Mouse (Mus musculus) CH12.LX (cell line): Measurements from ENCODE around the gene Prdm12. TPM values are rescaled to one million over a fixed set of nuclear protein-coding genes. Genes with fewer than 3 reads are reported as not detected.
A peak's percentile ranks its signal among the peaks of the same experiment; 100 is the strongest.

Experiments
- DNase-seq: peaks from one replicate; pipeline ENCODE4 v3.0.0-alpha.2; 2013; ENCODE audit errors: extremely low read depth
- H3K27ac ChIP-seq: 2 replicates; pipeline ENCODE4 v1.5.1; 2012; ENCODE audit warnings: low read depth, mild to moderate bottlenecking, control low read depth, moderate library complexity; ENCODE audit not compliant: insufficient read depth
- H3K27me3 ChIP-seq: replicated peaks from 2 replicates; pipeline ENCODE3; 2012; ENCODE audit warnings: inconsistent platforms
- H3K36me3 ChIP-seq, 2 experiments: replicated peaks in 1 of 2; 2 replicates each; pipeline versions ENCODE3 to v1.6.1; 2012; ENCODE audit warnings: inconsistent platforms in 1 of 2, low read length in 1 of 2, mild to moderate bottlenecking in 1 of 2, mixed read lengths in 1 of 2, moderate library complexity in 1 of 2; ENCODE audit not compliant: control insufficient read depth in 1 of 2, insufficient read depth in 1 of 2
- H3K4me1 ChIP-seq, 2 experiments: 2 replicates each; pipeline ENCODE4 v1.6.1; 2012; ENCODE audit warnings: inconsistent platforms in 1 of 2, moderate library complexity in 1 of 2; ENCODE audit not compliant: insufficient read depth in 2 of 2, control insufficient read depth in 1 of 2
- H3K4me2 ChIP-seq: 2 replicates; pipeline ENCODE4 v1.6.1; 2012; ENCODE audit warnings: low read depth, mild to moderate bottlenecking, control low read depth; ENCODE audit not compliant: poor library complexity, insufficient read depth, severe bottlenecking
- H3K4me3 ChIP-seq, 3 experiments: fragments of 150-350 bp in 1 of 3; sonication (generic) in 1 of 3; replicated peaks in 1 of 3; 2 replicates each; pipeline versions ENCODE3 to v1.5.1; 2011 to 2012; ENCODE audit warnings: low read depth in 2 of 3, low read length in 2 of 3, mild to moderate bottlenecking in 2 of 3, moderate library complexity in 2 of 3, control low read depth in 1 of 3, improper control_type of control experiment in 1 of 3, inconsistent platforms in 1 of 3, mixed read lengths in 1 of 3; ENCODE audit not compliant: poor library complexity in 1 of 3
- H3K79me2 ChIP-seq: replicated peaks from 2 replicates; pipeline ENCODE4 v1.6.1; 2012; ENCODE audit warnings: mild to moderate bottlenecking, moderate library complexity; ENCODE audit not compliant: control insufficient read depth, poor library complexity, insufficient read depth, severe bottlenecking; ENCODE audit errors: extremely low read depth
- H3K9ac ChIP-seq: 2 replicates; pipeline ENCODE4 v1.6.1; 2012; ENCODE audit warnings: low read depth, mild to moderate bottlenecking, control low read depth, moderate library complexity; ENCODE audit not compliant: insufficient read depth
- H3K9me3 ChIP-seq: replicated peaks from 2 replicates; pipeline ENCODE3; 2012; ENCODE audit warnings: low read length, inconsistent platforms, mixed read lengths
- CTCF ChIP-seq, 2 experiments: IDR thresholded peaks in 1 of 2; conservative IDR thresholded peaks in 1 of 2; 2 replicates each; pipeline ENCODE4 v1.5.1; 2011 to 2012; ENCODE audit warnings: low read depth in 2 of 2, low read length in 2 of 2, improper control_type of control experiment in 1 of 2, inconsistent platforms in 1 of 2, mild to moderate bottlenecking in 1 of 2, moderate library complexity in 1 of 2
- MAFK ChIP-seq: IDR thresholded peaks from 2 replicates; pipeline ENCODE4 v1.6.1; 2011; ENCODE audit warnings: low read length, improper control_type of control experiment; ENCODE audit not compliant: insufficient replicate concordance
- MAX ChIP-seq: IDR thresholded peaks from 2 replicates; pipeline ENCODE4 v1.6.1; 2011; ENCODE audit warnings: low read length, improper control_type of control experiment
- MEF2A ChIP-seq: IDR thresholded peaks from 2 replicates; pipeline ENCODE4 v1.6.1; 2014; ENCODE audit warnings: low read depth, mild to moderate bottlenecking, inconsistent platforms, low read length, improper control_type of control experiment, borderline replicate concordance
- MXI1 ChIP-seq: IDR thresholded peaks from 2 replicates; pipeline ENCODE4 v1.6.1; 2011; ENCODE audit warnings: mild to moderate bottlenecking, low read depth, low read length, improper control_type of control experiment
- NRF1 ChIP-seq: IDR thresholded peaks from 2 replicates; pipeline ENCODE4 v1.6.1; 2014; ENCODE audit warnings: low read depth, mild to moderate bottlenecking, inconsistent platforms, low read length, improper control_type of control experiment, moderate library complexity
- TBP ChIP-seq: conservative IDR thresholded peaks from 2 replicates; pipeline ENCODE4 v1.6.1; 2011; ENCODE audit warnings: low read depth, low read length, improper control_type of control experiment
- TCF12 ChIP-seq: IDR thresholded peaks from 2 replicates; pipeline ENCODE4 v1.6.1; 2014; ENCODE audit warnings: low read depth, mild to moderate bottlenecking, inconsistent platforms, low read length, improper control_type of control experiment
- ZKSCAN1 ChIP-seq: IDR thresholded peaks from 2 replicates; pipeline ENCODE4 v1.6.1; 2012; ENCODE audit warnings: low read depth, inconsistent platforms, low read length, improper control_type of control experiment, borderline replicate concordance
- ZNF384 ChIP-seq: IDR thresholded peaks from 2 replicates; pipeline ENCODE4 v1.6.1; 2012; ENCODE audit warnings: low read depth, low read length, improper control_type of control experiment, inconsistent platforms
- dilution Hi-C: fragments of 300-500 bp; cut with MboI; formaldehyde crosslinking; loops from 2 replicates; pipeline ENCODE4 v1.14.3; 2020; ENCODE audit warnings: low sequenced_read_pairs; ENCODE audit not compliant: extremely low pct_unique_long_range_greater_than_20kb, extremely low pct_ligation_motif_present
- in situ Hi-C: fragments of 300-500 bp; cut with MboI; formaldehyde crosslinking; loops from 3 replicates; pipeline ENCODE4 v1.14.3; 2019; ENCODE audit warnings: low sequenced_read_pairs, low pct_ligation_motif_present, low pct_unique_long_range_greater_than_20kb, mixed read lengths
- polyA plus RNA-seq: library from polyadenylated mRNA; unstranded; fragments of >175 nt; gene quantifications from 2 replicates; pipeline ENCODE4 v1.2.1, GENCODE M21; 2012; ENCODE audit warnings: low read depth; ENCODE audit not compliant: insufficient read length
- total RNA-seq, 2 experiments: library from RNA; depleted of rRNA; stranded (reverse); fragments of 300-350 nt in 1 of 2; fragments of >200 nt in 1 of 2; gene quantifications; 2 replicates each; pipeline ENCODE4 v1.2.3; 2012 to 2014

Prdm12 gene
- total and polyA plus RNA-seq, 3 experiments, result not detected

DNA sequence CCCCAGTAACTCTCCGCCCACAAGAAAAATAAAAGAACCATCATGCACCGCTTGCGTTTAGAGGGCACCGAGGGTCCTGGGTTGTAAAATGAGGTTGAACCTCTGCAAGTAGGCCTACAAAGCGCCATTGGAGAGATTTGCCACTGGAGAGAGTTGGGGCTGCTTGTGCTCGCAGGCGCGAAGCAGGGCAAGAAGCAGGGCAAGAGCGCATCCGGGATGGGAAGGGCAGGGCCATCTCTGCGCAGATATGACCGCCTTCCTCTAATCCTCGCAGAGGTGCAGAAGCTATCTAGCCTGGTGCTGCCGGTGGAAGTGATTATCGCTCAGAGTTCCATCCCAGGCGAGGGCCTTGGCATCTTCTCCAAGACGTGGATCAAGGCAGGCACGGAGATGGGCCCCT lies 2.1 kb downstream of the Prdm12 start:
- H3K4me2 ChIP-seq, result no peak overlapping the region
- peaks cover 25% of the 10 kb centered on the region for H3K27me3 ChIP-seq
- no peaks in the 10 kb centered on the region for H3K36me3 ChIP-seq
- no peak overlapping the region for H3K4me3 ChIP-seq
- peaks cover 40% of the 10 kb centered on the region for H3K9me3 ChIP-seq
- dilution Hi-C loops (no loop called here), in situ Hi-C loops (no loop called here)
- no peak for DNase-seq
- no peaks in the 10 kb centered on the region for H3K79me2 ChIP-seq
- H3K9ac ChIP-seq, result no peak overlapping the region
- no peak for TF ChIP-seq CTCF (conservative IDR thresholded peaks at IDR 0.05 in 1 of 2, IDR thresholded peaks at IDR 0.05 in 1 of 2; ENCODE audit: low read depth in 2 of 2, low read length in 2 of 2)
- no peak for TF ChIP-seq MAX
- TF ChIP-seq TBP, result no peak
- no peak for TF ChIP-seq ZKSCAN1
- no peak for TF ChIP-seq NRF1
- TF ChIP-seq MEF2A, result no peak
- no peak for TF ChIP-seq MAFK
- TF ChIP-seq TCF12, result no peak
- no peak for TF ChIP-seq MXI1
- no peak overlapping the region for H3K27ac ChIP-seq
- no peaks in the 10 kb centered on the region for H3K4me1 ChIP-seq

DNA sequence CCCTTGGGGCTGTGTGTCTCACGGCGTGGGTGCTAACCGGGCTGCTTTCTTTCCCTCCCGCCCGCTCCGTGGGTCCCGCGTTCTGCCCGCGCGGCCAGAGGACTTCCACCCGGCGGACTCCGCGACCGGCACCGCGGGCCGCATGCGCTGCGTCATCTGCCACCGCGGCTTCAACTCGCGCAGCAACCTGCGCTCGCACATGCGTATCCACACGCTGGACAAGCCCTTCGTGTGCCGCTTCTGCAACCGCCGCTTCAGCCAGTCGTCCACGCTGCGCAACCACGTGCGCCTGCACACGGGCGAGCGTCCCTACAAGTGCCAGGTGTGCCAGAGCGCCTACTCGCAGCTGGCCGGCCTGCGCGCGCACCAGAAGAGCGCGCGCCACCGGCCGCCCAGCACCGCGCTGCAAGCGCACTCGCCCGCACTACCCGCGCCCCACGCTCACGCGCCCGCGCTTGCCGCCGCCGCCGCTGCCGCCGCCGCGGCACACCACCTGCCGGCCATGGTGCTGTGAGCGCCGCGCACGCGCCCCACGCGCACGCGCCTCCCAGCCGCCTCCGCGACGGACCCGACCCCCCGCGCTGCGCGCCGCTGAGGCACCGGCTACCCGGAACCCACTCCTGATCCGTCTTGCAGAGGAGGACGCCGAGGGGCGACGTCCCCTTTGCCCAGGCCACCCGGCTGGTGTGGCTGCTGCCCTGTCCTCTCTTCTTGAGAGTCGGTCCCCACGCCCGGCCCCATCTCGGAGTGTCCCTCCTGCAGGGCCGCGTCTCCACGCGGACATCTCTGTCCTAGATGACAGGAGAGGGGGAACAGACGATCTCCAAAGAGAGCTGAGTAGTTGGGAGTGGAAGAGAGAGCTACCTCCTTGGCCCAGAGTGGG lies 14.4 kb downstream of the Prdm12 start:
- no peak for DNase-seq
- H3K4me3 ChIP-seq, result peak overlapping the region in 1 of 3 experiments; percentile 41
- TF ChIP-seq MAFK (no peak), NRF1 (peak; percentile 73), ZNF384 (no peak)
- TF ChIP-seq, all 38 proteins: peak for 1
- no peaks in the 10 kb centered on the region for H3K4me1 ChIP-seq
- in situ Hi-C loops (loop anchor here (5.0 kb wide), 1 partner anchor 172 kb away; no protein-coding TSS in a partner anchor), dilution Hi-C loops (no loop called here)
- H3K36me3 ChIP-seq, result no peaks in the 10 kb centered on the region
- no peak overlapping the region for H3K27ac ChIP-seq
- no peak overlapping the region for H3K9ac ChIP-seq
- no peaks in the 10 kb centered on the region for H3K79me2 ChIP-seq
- peaks cover 16% of the 10 kb centered on the region for H3K9me3 ChIP-seq
- peaks cover 48% of the 10 kb centered on the region for H3K27me3 ChIP-seq
- peak overlapping the region; percentile 32; the same call in 1 of the 2 replicates for H3K4me2 ChIP-seq
